In genomic region chr19:55099184-55100160, GRCm38 (mm10) we compare ENCODE assay signal across 8 mouse cellular contexts. TPM values are rescaled to one million over a fixed set of nuclear protein-coding genes. Genes with fewer than 3 reads are reported as not detected.
DNase-seq lines count a peak whose midpoint lies in the region; ATAC-seq and TF ChIP-seq lines count a peak whose summit lies in the region.

No protein-coding gene starts in this region.

- H3K9ac ChIP-seq in lung, embryonic 16.5 days (ENCODE audit: low read length): peak overlapping the region; percentile 86

- WGBS in hindbrain, embryonic 10.5 days: under 1% methylated on average over 69 of the region's 69 CpGs
- under 1% methylated on average over 66 of the region's 69 CpGs for WGBS in lung, embryonic 16.5 days
- WGBS in thymus, adult 2 months: 2% methylated on average over 69 of the region's 69 CpGs

- H3K9me3 ChIP-seq in hindbrain, embryonic 10.5 days: no peaks in the 10 kb centered on the region
- no peaks in the 10 kb centered on the region for H3K9me3 ChIP-seq in lung, embryonic 16.5 days (ENCODE audit: control insufficient read depth, low read length)

- peak overlapping the region; percentile 96 for H3K4me3 ChIP-seq in hindbrain, embryonic 10.5 days
- peak overlapping the region; percentile 96 for H3K4me3 ChIP-seq in lung, embryonic 16.5 days (ENCODE audit: low read length)
- H3K4me3 ChIP-seq in thymus, adult 2 months (ENCODE audit: control insufficient read depth, insufficient read depth, low read length): peak overlapping the region; percentile 70

- H3K4me2 ChIP-seq in lung, embryonic 16.5 days (ENCODE audit: low read depth, low read length): peak overlapping the region; percentile 58

- peak; percentile 91 for DNase-seq in MN1 (ENCODE audit: low spot score)
- peak; percentile 82 for DNase-seq in cerebellum, adult 8-10 months
- peak; percentile 95 for DNase-seq in forelimb bud, embryonic 11.5 days (ENCODE audit: low read depth, low spot score)
- peak; percentile 89 for DNase-seq in hindbrain, embryonic 10.5 days (ENCODE audit: low spot score)
- peak; percentile 79 for DNase-seq in layer of hippocampus, adult 9-11 months
- peak; percentile 57 for DNase-seq in ovary, adult 18-20 months (ENCODE audit: low spot score)
- DNase-seq in thymus, adult 2 months: peak; percentile 71

- peak overlapping the region; percentile 94 for H3K27ac ChIP-seq in hindbrain, embryonic 10.5 days
- H3K27ac ChIP-seq in lung, embryonic 16.5 days (ENCODE audit: low read length): peak overlapping the region; percentile 97
- no peak overlapping the region for H3K27ac ChIP-seq in thymus, adult 2 months (ENCODE audit: control insufficient read depth, insufficient read depth, low read length)

- peaks cover 12% of the 10 kb centered on the region for H3K36me3 ChIP-seq in hindbrain, embryonic 10.5 days
- H3K36me3 ChIP-seq in lung, embryonic 16.5 days (ENCODE audit: control insufficient read depth, insufficient read depth, low read length): peaks cover 12% of the 10 kb centered on the region
- H3K36me3 ChIP-seq in thymus, adult 2 months (ENCODE audit: control insufficient read depth, insufficient read depth, low read length): no peaks in the 10 kb centered on the region

- H3K27me3 ChIP-seq in hindbrain, embryonic 10.5 days (ENCODE audit: insufficient read depth, poor library complexity, severe bottlenecking): no peaks in the 10 kb centered on the region
- H3K27me3 ChIP-seq in lung, embryonic 16.5 days (ENCODE audit: control insufficient read depth, insufficient read depth, low read depth, low read length): no peaks in the 10 kb centered on the region
- H3K27me3 ChIP-seq in thymus, adult 2 months (ENCODE audit: control insufficient read depth, insufficient read depth, low read length): no peaks in the 10 kb centered on the region

- H3K4me1 ChIP-seq in hindbrain, embryonic 10.5 days (replicated peaks): peaks cover 24% of the 10 kb centered on the region
- peaks cover 22% of the 10 kb centered on the region for H3K4me1 ChIP-seq in lung, embryonic 16.5 days (replicated peaks; ENCODE audit: control insufficient read depth, insufficient read depth, low read length)
- peaks cover 11% of the 10 kb centered on the region for H3K4me1 ChIP-seq in thymus, adult 2 months (replicated peaks; ENCODE audit: control insufficient read depth, insufficient read depth, low read length)

- peak; percentile 79 for TF ChIP-seq POLR2A in thymus, adult 2 months (IDR thresholded peaks at IDR 0.05; ENCODE audit: control insufficient read depth, extremely low read depth, insufficient read depth, low read length, poor library complexity)

- no peak for TF ChIP-seq CTCF in thymus, adult 2 months (IDR thresholded peaks at IDR 0.05; ENCODE audit: borderline replicate concordance, control insufficient read depth, extremely low read depth, insufficient read depth, low read length, poor library complexity)

- ATAC-seq in lung, embryonic 16.5 days (ENCODE audit: low read depth): peak; percentile 75

RNA-seq across cellular contexts. Expression of gene Gpam, which starts 27.6 kb away (rescaled TPM):
- 20.1 and 20.5 TPM in 2 replicates for polyA plus RNA-seq in hindbrain, embryonic 10.5 days (2016; fragmentation: Nextera tagmentation; extraction: Ambion mirVana)
- polyA plus RNA-seq in lung, embryonic 16.5 days (2015; fragmentation: Nextera tagmentation; extraction: Ambion mirVana): 37.4 and 37.7 TPM in 2 replicates
- polyA plus RNA-seq in thymus, adult 2 months (2012; rRNA removed): 20.0 and 24.1 TPM in 2 replicates
